Mouse (Mus musculus): ENCODE measurements around the gene Sfpq.

GRCm38 (mm10) chr4:127064051-127064450 is 42.9 kb downstream of the Sfpq start:
- no peak for TF ChIP-seq POLR2A (IDR thresholded peaks at IDR 0.05; ENCODE audit: borderline replicate concordance, extremely low read depth, insufficient read depth, insufficient read length, poor library complexity, severe bottlenecking)
- TF ChIP-seq CTCF (IDR thresholded peaks at IDR 0.05; ENCODE audit: borderline replicate concordance, extremely low read depth, insufficient read depth, insufficient read length) = no peak
